Mouse (Mus musculus): ENCODE results near the gene Bhlhe41. TPM values are rescaled to one million over a fixed set of nuclear protein-coding genes. Genes with fewer than 3 reads are reported as not detected.
A peak's percentile ranks its signal among the peaks of the same experiment; 100 is the strongest.

Bhlhe41 gene
- polyA plus RNA-seq, 1 experiment from 2014 or later = 0.23 TPM

DNA sequence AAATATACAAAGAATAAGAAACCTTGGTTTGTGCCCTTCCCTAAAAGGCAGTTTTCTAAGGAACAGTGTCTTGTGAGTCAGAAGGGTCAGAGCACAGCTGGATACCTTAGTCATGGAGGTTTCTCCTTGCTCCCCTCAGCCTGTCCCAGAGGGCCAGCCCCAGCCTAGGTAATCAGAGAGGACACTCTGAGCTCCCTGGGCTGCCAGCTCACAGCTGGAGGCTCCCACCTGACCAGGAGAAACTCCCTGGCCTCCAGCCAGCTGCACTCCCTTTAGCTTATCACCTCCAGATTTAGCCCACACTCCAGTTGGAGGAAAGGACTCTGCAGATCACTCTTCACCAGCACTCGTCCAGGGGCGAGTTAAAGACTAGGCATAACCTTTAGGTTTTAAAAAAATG is 14.6 kb downstream of the Bhlhe41 start:
- no peaks in the 10 kb centered on the region for H3K36me3 ChIP-seq
- WGBS = 60% methylated on average over 2 of the region's 2 CpGs
- DNase-seq (ENCODE audit: low spot score) = no peak
- H3K27ac ChIP-seq = no peak overlapping the region
- H3K4me3 ChIP-seq = no peak overlapping the region
- peaks cover 13% of the 10 kb centered on the region for H3K4me1 ChIP-seq
- H3K9me3 ChIP-seq (replicated peaks) = no peaks in the 10 kb centered on the region
- no peaks in the 10 kb centered on the region for H3K27me3 ChIP-seq (ENCODE audit: low read depth, poor library complexity, severe bottlenecking)

DNA sequence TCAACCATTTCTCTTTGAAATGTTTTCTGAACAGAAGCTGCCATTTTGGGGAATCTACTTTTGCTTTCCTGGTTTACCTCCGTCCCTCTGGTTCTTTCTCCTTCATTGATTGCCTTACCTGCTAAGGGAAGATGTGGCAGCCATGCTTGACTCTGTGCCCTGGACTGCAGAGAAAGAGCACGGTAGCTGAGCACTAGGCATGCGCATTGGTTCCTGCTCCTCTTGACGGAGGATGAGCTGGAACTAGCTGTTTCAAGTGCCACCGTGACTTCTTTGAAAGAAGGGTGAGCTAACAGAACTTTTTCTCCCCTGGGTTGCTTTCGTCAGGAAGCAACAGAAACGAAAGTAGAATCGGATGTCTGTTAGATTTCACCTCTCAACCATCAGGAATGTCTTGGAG is 17.7 kb downstream of the Bhlhe41 start:
- H3K27ac ChIP-seq = no peak overlapping the region
- no peaks in the 10 kb centered on the region for H3K9me3 ChIP-seq (replicated peaks)
- H3K36me3 ChIP-seq = no peaks in the 10 kb centered on the region
- no peak overlapping the region for H3K4me3 ChIP-seq
- WGBS = 92% methylated on average over 8 of the region's 8 CpGs
- H3K27me3 ChIP-seq (ENCODE audit: low read depth, poor library complexity, severe bottlenecking) = no peaks in the 10 kb centered on the region
- H3K4me1 ChIP-seq = no peaks in the 10 kb centered on the region
- DNase-seq (ENCODE audit: low spot score) = no peak

DNA sequence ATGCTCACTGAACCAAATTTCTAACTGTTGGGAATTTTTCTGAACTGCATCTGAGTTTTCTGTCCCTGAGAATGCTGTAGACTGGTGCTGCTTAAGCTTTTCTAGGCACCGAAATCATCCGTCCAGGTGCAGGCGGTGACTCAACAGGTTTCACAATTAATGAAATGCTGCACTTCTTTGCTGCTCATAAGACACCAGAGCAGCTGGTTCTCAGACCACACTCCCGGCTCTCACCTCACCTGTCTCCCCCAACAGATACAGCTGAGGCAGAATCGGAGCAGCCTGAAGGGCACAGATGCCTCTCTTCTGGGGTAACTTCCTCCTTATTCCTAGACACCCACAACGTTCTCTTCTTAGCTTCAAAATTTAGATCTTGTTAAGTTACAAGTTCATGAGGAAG is 18.4 kb downstream of the Bhlhe41 start:
- no peaks in the 10 kb centered on the region for H3K36me3 ChIP-seq
- DNase-seq (ENCODE audit: low spot score) = no peak
- 87% methylated on average over 6 of the region's 6 CpGs for WGBS
- H3K27me3 ChIP-seq (ENCODE audit: low read depth, poor library complexity, severe bottlenecking) = no peaks in the 10 kb centered on the region
- H3K27ac ChIP-seq = no peak overlapping the region
- H3K4me1 ChIP-seq = no peaks in the 10 kb centered on the region
- no peak overlapping the region for H3K4me3 ChIP-seq
- H3K9me3 ChIP-seq (replicated peaks) = no peaks in the 10 kb centered on the region

DNA sequence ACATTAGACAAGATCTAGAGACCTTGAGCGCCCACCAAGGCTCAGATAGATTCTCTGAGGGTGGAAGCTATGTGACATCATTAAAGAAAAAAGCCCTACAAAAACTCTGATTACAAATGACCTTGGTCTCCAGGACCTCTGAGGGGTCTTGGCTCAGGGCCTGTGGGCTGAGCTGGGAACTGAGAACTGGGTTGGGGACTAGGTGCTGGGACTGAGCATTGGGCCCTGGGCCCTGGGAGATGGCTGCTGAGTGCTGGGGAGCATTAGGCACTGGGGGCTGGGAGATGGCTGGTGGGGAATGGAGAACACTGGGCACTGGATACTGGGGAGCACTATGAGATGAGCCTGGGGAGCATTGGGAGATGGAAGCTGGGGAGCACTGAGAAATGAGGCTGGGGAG is 19.3 kb downstream of the Bhlhe41 start:
- H3K9me3 ChIP-seq (replicated peaks) = no peaks in the 10 kb centered on the region
- 81% methylated on average over 1 of the region's 1 CpGs for WGBS
- H3K27me3 ChIP-seq (ENCODE audit: low read depth, poor library complexity, severe bottlenecking) = no peaks in the 10 kb centered on the region
- no peak overlapping the region for H3K27ac ChIP-seq
- H3K4me1 ChIP-seq = no peaks in the 10 kb centered on the region
- no peak for DNase-seq (ENCODE audit: low spot score)
- no peak overlapping the region for H3K4me3 ChIP-seq
- no peaks in the 10 kb centered on the region for H3K36me3 ChIP-seq

DNA sequence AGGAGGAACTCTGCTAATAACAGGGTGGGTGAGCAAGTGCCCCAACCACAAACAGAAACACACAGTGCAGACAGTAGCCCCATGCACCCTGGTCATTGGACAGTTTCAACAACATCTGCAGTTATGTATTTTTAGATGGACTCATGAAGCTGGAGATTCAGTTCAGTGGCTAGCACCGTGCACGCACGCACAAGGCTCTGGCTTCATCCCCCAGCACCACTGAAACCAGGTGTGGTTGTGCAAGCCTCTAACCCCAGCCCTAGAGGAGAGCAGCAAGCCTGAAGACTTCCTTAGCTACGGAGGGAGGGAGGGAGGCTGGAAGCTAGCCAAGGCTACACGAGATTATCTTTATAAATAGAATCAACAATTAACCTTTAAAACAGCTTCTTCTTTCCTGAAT is 19.7 kb downstream of the Bhlhe41 start:
- DNase-seq (ENCODE audit: low spot score) = no peak
- H3K4me1 ChIP-seq = no peaks in the 10 kb centered on the region
- WGBS = 84% methylated on average over 5 of the region's 5 CpGs

DNA sequence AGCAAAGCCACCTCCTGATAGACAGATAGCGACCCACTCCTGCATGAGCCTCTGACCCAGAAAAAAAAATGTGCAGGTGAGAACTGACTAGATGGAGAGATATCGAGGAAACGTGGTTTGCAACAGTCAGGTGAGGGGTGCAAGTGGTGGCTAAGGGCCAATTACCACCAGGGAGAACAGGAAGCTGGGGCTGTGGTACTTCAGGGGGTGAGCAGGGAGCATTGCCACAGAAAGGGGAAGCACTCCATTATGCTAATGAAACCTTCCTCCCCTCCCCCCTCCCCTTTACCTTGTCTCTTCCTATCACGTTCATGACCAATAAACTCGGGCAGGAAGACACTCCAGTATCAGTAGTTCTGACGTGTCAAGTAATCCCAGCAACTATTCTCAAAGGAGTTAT is 30.0 kb downstream of the Bhlhe41 start:
- no peaks in the 10 kb centered on the region for H3K4me1 ChIP-seq
- 51% methylated on average over 6 of the region's 6 CpGs for WGBS

More for the DNA sequence above, 19.7 kb downstream of the Bhlhe41 start:
- H3K9me3 ChIP-seq (replicated peaks) = no peaks in the 10 kb centered on the region
- no peak overlapping the region for H3K4me3 ChIP-seq
- H3K27ac ChIP-seq = no peak overlapping the region
- H3K27me3 ChIP-seq (ENCODE audit: low read depth, poor library complexity, severe bottlenecking) = no peaks in the 10 kb centered on the region
- no peaks in the 10 kb centered on the region for H3K36me3 ChIP-seq

DNA sequence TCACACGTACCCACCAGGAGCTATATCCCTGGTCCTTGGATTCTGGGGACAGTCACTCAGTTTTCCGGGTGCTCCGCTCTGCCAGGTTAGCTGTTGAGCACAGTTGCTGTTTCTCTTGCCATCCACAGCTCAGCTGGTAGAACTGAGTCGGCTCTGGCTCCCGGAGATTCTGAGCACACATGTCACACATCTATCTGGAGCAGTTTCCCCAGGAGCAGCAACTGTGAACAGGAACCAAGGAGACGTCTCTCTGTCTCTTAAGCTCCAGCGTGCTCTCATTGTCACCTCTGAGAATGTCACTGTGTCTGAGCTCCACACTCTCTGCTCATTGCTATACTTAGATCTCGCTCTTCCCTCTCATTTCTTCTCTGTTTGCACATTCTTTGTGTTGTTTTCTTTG is 32.4 kb downstream of the Bhlhe41 start:
- no peak for DNase-seq (ENCODE audit: low spot score)
- Histone ChIP-seq H3K4me1 (no peaks in the 10 kb centered on the region), H3K27ac (no peak overlapping the region), H3K4me3 (no peak overlapping the region), H3K27me3 (ENCODE audit: low read depth, poor library complexity, severe bottlenecking) (peaks cover 6% of the 10 kb centered on the region; the same call in 1 of the 2 replicates), H3K9me3 (replicated peaks) (no peaks in the 10 kb centered on the region), H3K36me3 (no peaks in the 10 kb centered on the region)
- 84% methylated on average over 8 of the region's 8 CpGs for WGBS

More for the DNA sequence above, 30.0 kb downstream of the Bhlhe41 start:
- Histone ChIP-seq H3K36me3 (no peaks in the 10 kb centered on the region), H3K27me3 (ENCODE audit: low read depth, poor library complexity, severe bottlenecking) (peaks cover 6% of the 10 kb centered on the region; the same call in 1 of the 2 replicates), H3K4me3 (no peak overlapping the region), H3K9me3 (replicated peaks) (no peaks in the 10 kb centered on the region), H3K27ac (no peak overlapping the region)
- no peak for DNase-seq (ENCODE audit: low spot score)

DNA sequence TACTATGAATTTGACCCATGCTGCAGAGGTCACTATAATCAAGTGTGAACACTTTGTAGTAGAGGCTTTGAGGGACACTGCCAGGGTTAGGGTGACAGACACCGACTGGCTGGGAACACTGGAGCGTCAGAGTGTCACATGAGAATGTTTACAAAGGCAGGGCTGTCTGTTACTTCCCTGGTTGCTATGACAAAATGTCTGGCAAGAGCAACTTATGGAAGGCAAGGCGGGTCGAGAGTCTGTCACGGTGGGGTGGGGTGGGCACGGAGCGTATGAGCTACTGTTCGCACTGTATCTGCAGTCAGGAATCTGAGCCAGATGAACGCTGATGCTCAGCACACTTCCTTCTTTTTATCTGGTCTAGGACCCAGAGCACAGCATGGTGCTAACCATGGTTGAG is 34.7 kb downstream of the Bhlhe41 start:
- Histone ChIP-seq H3K27me3 (ENCODE audit: low read depth, poor library complexity, severe bottlenecking) (peaks cover 6% of the 10 kb centered on the region; the same call in 1 of the 2 replicates), H3K27ac (no peak overlapping the region), H3K36me3 (no peaks in the 10 kb centered on the region), H3K4me3 (no peak overlapping the region), H3K9me3 (replicated peaks) (no peaks in the 10 kb centered on the region), H3K4me1 (no peaks in the 10 kb centered on the region)
- no peak for DNase-seq (ENCODE audit: low spot score)
- WGBS = 63% methylated on average over 9 of the region's 9 CpGs

DNA sequence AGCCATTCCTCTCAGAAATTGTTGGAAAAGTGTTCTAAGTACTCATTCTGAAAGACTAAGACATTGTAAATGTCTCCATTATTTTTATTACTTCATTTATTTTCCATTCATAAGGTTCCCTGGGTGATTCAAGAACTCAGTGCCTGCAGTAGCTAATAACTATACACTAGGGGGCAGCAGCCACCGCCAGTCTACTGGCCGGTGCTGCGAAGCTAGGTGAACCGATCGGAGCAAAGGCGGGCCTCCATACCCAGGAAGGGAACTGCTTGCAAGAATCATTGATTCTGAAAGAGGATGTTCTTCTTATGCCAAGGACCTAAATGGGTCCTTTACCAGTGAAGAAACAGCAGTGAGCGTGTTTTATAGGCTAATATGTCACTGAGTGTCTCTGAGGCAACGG is 35.2 kb downstream of the Bhlhe41 start:
- Histone ChIP-seq H3K27ac (no peak overlapping the region), H3K27me3 (ENCODE audit: low read depth, poor library complexity, severe bottlenecking) (peaks cover 6% of the 10 kb centered on the region; the same call in 1 of the 2 replicates), H3K9me3 (replicated peaks) (no peaks in the 10 kb centered on the region), H3K4me1 (no peaks in the 10 kb centered on the region), H3K36me3 (peaks cover 3% of the 10 kb centered on the region), H3K4me3 (no peak overlapping the region)
- WGBS = 18% methylated on average over 8 of the region's 8 CpGs
- DNase-seq (ENCODE audit: low spot score) = peak; percentile 72

DNA sequence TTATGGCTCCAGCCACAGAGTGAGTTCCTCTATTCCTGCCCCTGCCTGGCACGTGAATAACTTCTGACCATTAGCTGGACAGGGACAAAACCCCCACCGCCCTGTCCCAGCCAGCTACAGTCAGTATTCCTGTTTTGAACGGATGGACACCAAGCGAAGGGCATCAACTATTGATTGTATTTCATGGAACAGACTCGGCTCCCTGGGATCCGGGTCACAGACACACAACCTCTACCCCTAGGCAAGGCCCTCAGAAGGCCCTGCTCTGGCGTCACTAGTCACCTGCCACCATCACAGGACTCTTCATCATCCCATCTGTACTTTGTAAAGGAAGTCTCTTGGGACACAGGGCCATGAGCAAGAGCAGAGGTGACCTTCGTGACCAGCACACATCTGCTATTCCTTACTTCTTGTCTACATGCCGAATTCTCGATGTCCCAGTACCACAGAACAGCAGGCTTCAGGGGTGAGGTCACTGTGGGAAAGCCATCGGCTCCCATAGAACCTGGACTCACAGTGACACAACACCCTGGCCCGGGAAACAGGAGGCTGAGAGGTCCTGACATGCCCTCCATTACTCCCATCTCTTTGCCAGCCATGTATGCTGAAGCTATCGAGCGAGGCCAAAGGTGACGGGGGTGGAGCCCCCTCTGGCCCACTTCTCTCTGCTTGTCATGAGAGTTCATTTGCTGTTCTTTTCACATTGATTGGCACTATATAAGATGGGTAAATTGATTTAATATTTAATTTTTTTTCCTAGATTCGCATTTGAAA is 36.1 kb downstream of the Bhlhe41 start:
- WGBS = 76% methylated on average over 16 of the region's 16 CpGs
- Histone ChIP-seq H3K36me3 (peaks cover 8% of the 10 kb centered on the region), H3K9me3 (replicated peaks) (no peaks in the 10 kb centered on the region), H3K27me3 (ENCODE audit: low read depth, poor library complexity, severe bottlenecking) (peaks cover 6% of the 10 kb centered on the region; the same call in 1 of the 2 replicates), H3K4me3 (no peak overlapping the region), H3K4me1 (no peaks in the 10 kb centered on the region), H3K27ac (no peak overlapping the region)
- DNase-seq (ENCODE audit: low spot score) = no peak

DNA sequence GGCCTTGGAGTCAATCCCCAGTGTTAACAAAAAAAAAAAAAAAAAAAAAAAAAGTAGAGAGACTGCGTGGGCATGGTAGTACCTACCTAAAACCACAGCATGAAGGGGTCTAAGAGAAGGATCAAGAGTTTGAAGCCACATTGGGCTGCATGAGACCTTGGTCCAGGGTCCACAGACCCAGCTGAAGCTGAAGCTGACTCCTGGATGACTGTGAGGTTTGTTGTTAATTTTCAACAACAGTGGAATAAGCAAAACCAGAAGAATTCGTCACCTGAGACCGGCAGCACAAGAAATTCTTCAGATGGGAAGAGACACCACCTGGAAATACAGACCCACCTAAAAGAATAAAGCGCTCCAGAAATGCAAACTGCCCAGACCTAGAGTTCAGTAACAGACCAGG is 39.1 kb downstream of the Bhlhe41 start:
- Histone ChIP-seq H3K4me1 (peaks cover 8% of the 10 kb centered on the region; the same call in 1 of the 2 replicates), H3K4me3 (no peak overlapping the region), H3K27ac (no peak overlapping the region), H3K9me3 (replicated peaks) (no peaks in the 10 kb centered on the region), H3K36me3 (peaks cover 8% of the 10 kb centered on the region), H3K27me3 (ENCODE audit: low read depth, poor library complexity, severe bottlenecking) (peaks cover 6% of the 10 kb centered on the region; the same call in 1 of the 2 replicates)
- WGBS = 94% methylated on average over 4 of the region's 4 CpGs
- no peak for DNase-seq (ENCODE audit: low spot score)

DNA sequence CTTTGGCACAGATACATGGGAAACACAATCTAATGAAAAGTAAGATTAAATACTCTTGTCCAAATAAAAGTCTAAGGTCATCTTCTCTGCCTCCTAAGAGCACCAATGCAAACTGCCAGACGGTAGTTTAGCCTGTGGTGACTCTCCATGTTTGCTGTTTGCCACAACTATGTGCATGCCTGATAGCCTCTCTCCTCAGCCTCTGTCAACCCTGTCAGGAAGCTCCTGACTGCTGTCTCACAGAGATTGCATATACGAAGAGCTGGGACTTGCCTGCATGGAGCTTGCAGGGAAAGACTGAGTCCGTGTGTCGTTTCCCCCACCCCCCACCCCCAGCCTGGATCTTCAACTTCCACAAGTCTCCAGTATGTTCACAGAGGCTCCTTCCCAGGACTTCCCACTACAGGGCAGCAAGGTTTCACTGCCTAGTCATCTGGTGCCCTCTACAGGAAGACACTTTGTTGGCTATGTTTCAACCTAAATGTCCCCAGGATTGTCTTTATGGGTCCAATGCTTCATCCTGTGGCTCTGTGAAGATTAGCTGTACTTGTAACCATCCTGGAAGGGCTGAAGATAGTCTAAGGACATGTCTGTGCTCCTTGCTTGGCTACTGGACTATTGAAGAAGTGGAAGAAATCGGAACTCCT is 41.6 kb downstream of the Bhlhe41 start:
- Histone ChIP-seq H3K4me3 (no peak overlapping the region), H3K4me1 (peaks cover 8% of the 10 kb centered on the region; the same call in 1 of the 2 replicates), H3K27me3 (ENCODE audit: low read depth, poor library complexity, severe bottlenecking) (no peaks in the 10 kb centered on the region), H3K36me3 (peaks cover 12% of the 10 kb centered on the region), H3K9me3 (replicated peaks) (no peaks in the 10 kb centered on the region), H3K27ac (no peak overlapping the region)
- 61% methylated on average over 5 of the region's 5 CpGs for WGBS
- no peak for DNase-seq (ENCODE audit: low spot score)

DNA sequence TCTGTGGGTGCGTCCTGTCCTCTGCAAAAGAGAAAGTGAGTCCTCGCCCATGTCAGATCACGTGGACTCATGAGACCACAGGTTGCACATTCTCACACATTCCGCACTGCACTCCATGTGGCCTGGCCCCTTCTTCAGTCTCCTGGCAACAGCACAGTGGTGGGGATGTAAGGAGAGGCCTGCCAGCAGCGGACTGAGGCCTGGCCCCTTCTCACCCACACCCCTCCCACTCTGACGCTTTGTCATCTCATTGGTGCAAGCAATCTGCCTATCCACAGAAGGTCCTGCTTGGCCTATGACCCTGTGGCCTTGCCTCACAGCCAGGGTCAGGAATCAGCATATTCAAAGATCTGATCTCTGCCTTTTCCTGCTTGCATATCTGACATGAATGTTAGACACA is 42.3 kb downstream of the Bhlhe41 start:
- no peak for DNase-seq (ENCODE audit: low spot score)

More for the DNA sequence above, 42.3 kb downstream of the Bhlhe41 start:
- Histone ChIP-seq H3K4me1 (peaks cover 8% of the 10 kb centered on the region; the same call in 1 of the 2 replicates), H3K27me3 (ENCODE audit: low read depth, poor library complexity, severe bottlenecking) (no peaks in the 10 kb centered on the region), H3K4me3 (no peak overlapping the region), H3K9me3 (replicated peaks) (no peaks in the 10 kb centered on the region), H3K27ac (no peak overlapping the region), H3K36me3 (peaks cover 16% of the 10 kb centered on the region)
- WGBS = 58% methylated on average over 6 of the region's 6 CpGs

All from limb, embryonic 10.5 days (tissue).